Mouse (Mus musculus): Measurements from ENCODE around the gene Kcnrg.
"Not testable (repeated sequence)": the region's sequence is repeated elsewhere in the genome, so short reads cannot be mapped to it uniquely, and the experiment has no call there.

GRCm38 (mm10) chr14:61606088-61606487, 1.2 kb upstream of the Kcnrg start:
- not testable (repeated sequence) for TF ChIP-seq HCFC1 (IDR thresholded peaks at IDR 0.05; ENCODE audit: borderline replicate concordance, insufficient read depth, low read length); ZNF384 (IDR thresholded peaks at IDR 0.05; ENCODE audit: low read depth, low read length); CHD2 (IDR thresholded peaks at IDR 0.05; ENCODE audit: low read depth, low read length); ZC3H11A (IDR thresholded peaks at IDR 0.05; ENCODE audit: borderline replicate concordance, low read depth, low read length)
- TF ChIP-seq MAFK (IDR thresholded peaks at IDR 0.05; ENCODE audit: insufficient read depth, low read depth, low read length) = peak; percentile 87
